ENCODE assay signal across 11 mouse cellular contexts in the genomic region with DNA sequence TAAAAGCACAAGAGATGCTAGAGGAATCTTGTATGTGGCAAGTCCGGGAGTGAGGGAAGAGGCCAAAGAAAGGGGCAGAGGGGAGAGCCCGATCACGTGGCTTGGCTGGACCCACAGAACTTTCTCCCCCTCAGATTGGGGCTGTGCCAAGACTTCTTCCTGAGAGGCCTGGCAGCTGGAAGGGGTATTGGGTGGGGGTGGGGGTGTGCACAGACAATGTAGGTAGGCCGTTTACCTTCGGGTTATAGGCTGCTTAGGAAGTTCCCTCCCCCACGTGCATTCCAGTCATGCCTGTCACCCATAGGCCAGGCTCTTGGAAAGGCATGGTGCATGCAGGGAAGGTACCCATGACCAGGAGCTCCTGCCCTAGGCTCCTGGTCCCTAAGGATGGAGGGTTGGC. TPM values are rescaled to one million over a fixed set of nuclear protein-coding genes. Genes with fewer than 3 reads are reported as not detected.
DNase-seq lines count a peak whose midpoint lies in the region; ATAC-seq and TF ChIP-seq lines count a peak whose summit lies in the region.
"Had no signal": no experiment of that assay in that cellular context is flagged by ENCODE, and none has a peak within 500 bp of the region (broad histone marks: within the 10 kb centered on the region; RNA-seq: fewer than 3 reads in every experiment).

No protein-coding gene starts in this region.

- H3K4me1 ChIP-seq in heart, embryonic 11.5 days (ENCODE audit: control insufficient read depth, insufficient read depth, low read length): peaks cover 52% of the 10 kb centered on the region
- peaks cover 45% of the 10 kb centered on the region for H3K4me1 ChIP-seq in intestine, embryonic 15.5 days (replicated peaks)
- H3K4me1 ChIP-seq in liver, postnatal 0 days (ENCODE audit: insufficient read depth): peaks cover 27% of the 10 kb centered on the region

- H3K4me3 ChIP-seq in heart, embryonic 11.5 days (ENCODE audit: low read depth, low read length): no peak overlapping the region
- H3K4me3 ChIP-seq in intestine, embryonic 15.5 days (replicated peaks): no peak overlapping the region
- H3K4me3 ChIP-seq in liver, postnatal 0 days (ENCODE audit: low read depth, low read length): no peak overlapping the region
- H3K4me3 ChIP-seq: midbrain, embryonic 12.5 days had no signal

- no peak for TF ChIP-seq CTCF in liver, postnatal 0 days (IDR thresholded peaks at IDR 0.05; ENCODE audit: low read depth)

- no peak overlapping the region for H3K9ac ChIP-seq in heart, embryonic 11.5 days (ENCODE audit: low read depth, low read length)
- H3K9ac ChIP-seq in intestine, embryonic 15.5 days: 0 out of 2 replicates have a peak overlapping the region, but pooled peaks have one; percentile 6
- no peak overlapping the region for H3K9ac ChIP-seq in liver, postnatal 0 days (replicated peaks)
- H3K9ac ChIP-seq: midbrain, embryonic 12.5 days had no signal

- peak overlapping the region; percentile 36; the same call in 1 of the 2 replicates for H3K27ac ChIP-seq in heart, embryonic 11.5 days (ENCODE audit: low read depth, low read length)
- 0 out of 2 replicates have a peak overlapping the region, but pooled peaks have one; percentile 4 for H3K27ac ChIP-seq in intestine, embryonic 15.5 days
- no peak overlapping the region for H3K27ac ChIP-seq in liver, postnatal 0 days (ENCODE audit: low read depth)
- H3K27ac ChIP-seq: midbrain, embryonic 12.5 days had no signal

- no peak for ATAC-seq in heart, embryonic 11.5 days (replicated peaks; ENCODE audit: insufficient number of reproducible peaks, low FRiP score, low TSS enrichment)
- no peak for ATAC-seq in intestine, embryonic 15.5 days
- peak; percentile 24 for ATAC-seq in liver, postnatal 0 days

- no peak for DNase-seq in heart, adult 18-20 months
- peak; percentile 67 for DNase-seq in NIH3T3 (ENCODE audit: low read depth)
- peak; percentile 55 for DNase-seq in liver, postnatal 0 days
- no peak for DNase-seq in right cerebral cortex, adult 2 months (ENCODE audit: low spot score in 2 of 2)
- no peak for DNase-seq in spleen, postnatal 10 days (ENCODE audit: low spot score in 2 of 2)
- no peak for DNase-seq in spleen, postnatal 4 days (ENCODE audit: low spot score in 2 of 2)
- DNase-seq: cerebellum, adult 9-10 months; layer of hippocampus, postnatal 36 days had no signal

- no peak overlapping the region; the same call in 1 of the 2 replicates for H3K4me2 ChIP-seq in heart, embryonic 11.5 days
- H3K4me2 ChIP-seq in intestine, embryonic 15.5 days (replicated peaks): peak overlapping the region; percentile 15; the same call in 1 of the 2 replicates
- H3K4me2 ChIP-seq in liver, postnatal 0 days (ENCODE audit: low read depth, low read length): no peak overlapping the region
- H3K4me2 ChIP-seq: midbrain, embryonic 12.5 days had no signal

- TF ChIP-seq EP300 in liver, postnatal 0 days (IDR thresholded peaks at IDR 0.05; ENCODE audit: low read depth): no peak

- WGBS in heart, embryonic 11.5 days (ENCODE audit: insufficient replicate concordance): 24% methylated on average over 6 of the region's 6 CpGs
- WGBS in intestine, embryonic 15.5 days: 12% methylated on average over 6 of the region's 6 CpGs
- WGBS in liver, postnatal 0 days (ENCODE audit: insufficient replicate concordance): 20% methylated on average over 6 of the region's 6 CpGs

- no peaks in the 10 kb centered on the region for H3K9me3 ChIP-seq in heart, embryonic 11.5 days (replicated peaks; ENCODE audit: control insufficient read depth, low read length)
- H3K9me3 ChIP-seq in intestine, embryonic 15.5 days: no peaks in the 10 kb centered on the region
- H3K9me3 ChIP-seq in liver, postnatal 0 days (ENCODE audit: low read length): no peaks in the 10 kb centered on the region
- H3K9me3 ChIP-seq: midbrain, embryonic 12.5 days had no signal

- H3K27me3 ChIP-seq in heart, embryonic 11.5 days (ENCODE audit: control insufficient read depth, insufficient read depth, low read length): no peaks in the 10 kb centered on the region
- no peaks in the 10 kb centered on the region for H3K27me3 ChIP-seq in intestine, embryonic 15.5 days (replicated peaks)
- H3K27me3 ChIP-seq in liver, postnatal 0 days (ENCODE audit: insufficient read depth, low read length): no peaks in the 10 kb centered on the region

- peaks cover 12% of the 10 kb centered on the region for H3K36me3 ChIP-seq in heart, embryonic 11.5 days (ENCODE audit: control insufficient read depth, insufficient read depth, low read length)
- H3K36me3 ChIP-seq in intestine, embryonic 15.5 days: peaks cover 8% of the 10 kb centered on the region
- H3K36me3 ChIP-seq in liver, postnatal 0 days (replicated peaks; ENCODE audit: insufficient read depth, low read length): peaks cover 9% of the 10 kb centered on the region

RNA-seq across cellular contexts. Expression of a gene that starts 13.5 kb away (rescaled TPM):
- polyA plus RNA-seq in heart, embryonic 11.5 days (2014; fragmentation: Nextera tagmentation; extraction: Ambion mirVana): 3.0 and 3.3 TPM in 2 replicates
- 10 to 100 TPM; 12.8 to 17.6 TPM for total RNA-seq in heart, adult 18-20 months (2021)
- polyA plus RNA-seq in intestine, embryonic 15.5 days (2015; fragmentation: Nextera tagmentation; extraction: Ambion mirVana): 5.8 and 7.9 TPM in 2 replicates
- polyA plus RNA-seq in liver, postnatal 0 days (2015; fragmentation: Nextera tagmentation; extraction: Ambion mirVana): 0.94 and 1.1 TPM in 2 replicates

RNA-seq across cellular contexts. Expression of a gene that starts 31.8 kb away (rescaled TPM):
- 11.6 and 12.9 TPM in 2 replicates for polyA plus RNA-seq in heart, embryonic 11.5 days (2014; fragmentation: Nextera tagmentation; extraction: Ambion mirVana)
- total RNA-seq in heart, adult 18-20 months (2021): 10 to 100 TPM in 1 of 2 experiments, 1 to 10 TPM in 1; 9.4 to 11.3 TPM
- 20.2 and 21.6 TPM in 2 replicates for polyA plus RNA-seq in intestine, embryonic 15.5 days (2015; fragmentation: Nextera tagmentation; extraction: Ambion mirVana)
- polyA plus RNA-seq in liver, postnatal 0 days (2015; fragmentation: Nextera tagmentation; extraction: Ambion mirVana): 18.5 and 18.8 TPM in 2 replicates

RNA-seq across cellular contexts. Expression of a gene that starts 43.4 kb away (rescaled TPM):
- polyA plus RNA-seq in heart, embryonic 11.5 days (2014; fragmentation: Nextera tagmentation; extraction: Ambion mirVana): 55.0 and 56.5 TPM in 2 replicates
- 10 to 100 TPM; 34.8 to 36.7 TPM for total RNA-seq in heart, adult 18-20 months (2021)
- polyA plus RNA-seq in intestine, embryonic 15.5 days (2015; fragmentation: Nextera tagmentation; extraction: Ambion mirVana): 49.4 and 51.0 TPM in 2 replicates
- polyA plus RNA-seq in liver, postnatal 0 days (2015; fragmentation: Nextera tagmentation; extraction: Ambion mirVana): 6.6 and 8.4 TPM in 2 replicates

Comparison
In these comparisons a context has a peak if more than half of its experiments do, and no peak if none do; other contexts are left out.
1. DNase-seq: peak in NIH3T3 (single experiment) and liver, postnatal 0 days (single experiment); none in heart, adult 18-20 months (0 of 2), right cerebral cortex, adult 2 months (0 of 2), spleen, postnatal 10 days (0 of 2) and spleen, postnatal 4 days (0 of 2).